Mouse (Mus musculus): ENCODE results near the gene Fbp1. TPM values are rescaled to one million over a fixed set of nuclear protein-coding genes. Genes with fewer than 3 reads are reported as not detected.

Gene Fbp1
- polyA plus RNA-seq, 1 experiment, result 0.43 TPM

DNA sequence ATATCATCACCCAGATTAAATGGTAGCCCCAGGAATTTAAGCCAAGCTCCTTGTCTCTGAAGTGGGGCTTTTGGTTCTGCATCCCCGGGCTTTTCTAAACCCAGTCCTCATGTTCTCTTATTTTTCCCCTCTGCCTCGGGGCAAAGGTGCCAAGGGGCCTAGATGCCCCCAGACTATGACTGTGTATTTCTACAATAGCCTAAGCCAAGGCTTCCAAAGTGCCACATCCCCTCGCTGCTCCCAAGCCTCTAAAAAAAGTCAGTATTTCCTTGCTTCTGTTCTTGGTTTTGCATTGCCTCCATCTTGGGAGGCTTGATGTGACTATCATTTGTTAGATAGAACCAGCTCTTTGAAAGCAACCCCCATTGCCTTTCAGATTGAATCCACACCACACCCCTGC lies 3.5 kb downstream of the Fbp1 start:
- no peaks in the 10 kb centered on the region for H3K36me3 ChIP-seq (ENCODE audit: control insufficient read depth, insufficient read depth, low read length)
- peaks cover 4% of the 10 kb centered on the region; the same call in 1 of the 2 replicates for H3K27me3 ChIP-seq (ENCODE audit: control insufficient read depth, insufficient read depth, low read length)
- H3K4me1 ChIP-seq (ENCODE audit: control insufficient read depth, insufficient read depth, insufficient read length), result peaks cover 5% of the 10 kb centered on the region; the same call in 1 of the 2 replicates
- DNase-seq (ENCODE audit: low read depth in 1 of 2, low spot score in 2 of 2), result no peak
- H3K4me3 ChIP-seq (ENCODE audit: extremely low read depth, insufficient read depth, insufficient read length), result no peak overlapping the region
- no peak overlapping the region for H3K27ac ChIP-seq (ENCODE audit: insufficient read depth, low read length)
- 81% methylated on average over 3 of the region's 3 CpGs for WGBS
- no peak for TF ChIP-seq POLR2A (IDR thresholded peaks at IDR 0.05; ENCODE audit: low read depth, low read length)

DNA sequence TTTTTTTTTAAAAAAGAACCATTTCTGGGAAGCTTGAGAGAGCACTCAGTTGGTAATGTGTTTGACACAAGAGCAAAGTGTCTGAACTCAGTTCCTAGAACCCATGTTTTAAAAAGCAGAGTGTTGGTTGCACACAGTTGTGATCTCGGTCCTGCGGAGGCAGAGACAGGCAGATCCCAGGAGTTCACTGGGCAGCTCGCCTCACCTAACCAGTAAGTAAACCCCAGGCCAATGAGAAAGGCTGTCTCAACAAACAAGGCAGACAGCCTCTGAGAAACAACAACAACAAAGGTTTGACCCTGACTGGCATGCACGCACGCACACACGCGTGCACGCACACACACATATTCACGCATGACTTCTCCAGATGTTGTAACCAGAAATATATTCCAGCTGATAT lies 4.2 kb downstream of the Fbp1 start:
- Histone ChIP-seq H3K4me1 (ENCODE audit: control insufficient read depth, insufficient read depth, insufficient read length) (peaks cover 8% of the 10 kb centered on the region; the same call in 1 of the 2 replicates), H3K36me3 (ENCODE audit: control insufficient read depth, insufficient read depth, low read length) (no peaks in the 10 kb centered on the region), H3K27ac (ENCODE audit: insufficient read depth, low read length) (no peak overlapping the region), H3K4me3 (ENCODE audit: extremely low read depth, insufficient read depth, insufficient read length) (no peak overlapping the region), H3K27me3 (ENCODE audit: control insufficient read depth, insufficient read depth, low read length) (peaks cover 4% of the 10 kb centered on the region; the same call in 1 of the 2 replicates)
- TF ChIP-seq CTCF (IDR thresholded peaks at IDR 0.05; ENCODE audit: extremely low read depth, insufficient read depth, insufficient read length, insufficient replicate concordance), result no peak
- no peak for TF ChIP-seq POLR2A (IDR thresholded peaks at IDR 0.05; ENCODE audit: low read depth, low read length)
- no peak for DNase-seq (ENCODE audit: low read depth in 1 of 2, low spot score in 2 of 2)
- 80% methylated on average over 9 of the region's 9 CpGs for WGBS

DNA sequence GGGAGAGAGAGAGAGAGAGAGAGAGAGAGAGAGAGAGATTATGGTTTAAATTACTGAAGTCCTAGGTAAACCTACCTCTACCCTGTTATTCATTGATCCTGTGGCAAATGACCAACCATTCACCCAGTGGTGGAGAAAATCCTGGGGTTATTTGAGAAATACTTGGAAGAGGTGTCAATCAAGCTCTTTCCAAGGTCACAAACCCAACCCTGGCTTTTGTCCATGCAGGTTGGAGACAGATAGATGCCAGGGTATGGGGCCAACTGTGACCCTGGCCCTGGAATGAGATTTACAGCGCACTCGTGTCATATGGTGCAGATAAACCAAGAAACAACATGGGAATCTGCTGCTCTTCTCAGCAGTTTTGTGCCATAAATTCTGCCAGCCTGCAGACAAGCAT lies 4.6 kb downstream of the Fbp1 start:
- Histone ChIP-seq H3K36me3 (ENCODE audit: control insufficient read depth, insufficient read depth, low read length) (no peaks in the 10 kb centered on the region), H3K4me3 (ENCODE audit: extremely low read depth, insufficient read depth, insufficient read length) (no peak overlapping the region), H3K4me1 (ENCODE audit: control insufficient read depth, insufficient read depth, insufficient read length) (peaks cover 8% of the 10 kb centered on the region; the same call in 1 of the 2 replicates), H3K27me3 (ENCODE audit: control insufficient read depth, insufficient read depth, low read length) (peaks cover 4% of the 10 kb centered on the region; the same call in 1 of the 2 replicates), H3K27ac (ENCODE audit: insufficient read depth, low read length) (no peak overlapping the region)
- 87% methylated on average over 2 of the region's 2 CpGs for WGBS
- no peak for DNase-seq (ENCODE audit: low read depth in 1 of 2, low spot score in 2 of 2)
- no peak for TF ChIP-seq POLR2A (IDR thresholded peaks at IDR 0.05; ENCODE audit: low read depth, low read length)
- no peak for TF ChIP-seq CTCF (IDR thresholded peaks at IDR 0.05; ENCODE audit: extremely low read depth, insufficient read depth, insufficient read length, insufficient replicate concordance)

DNA sequence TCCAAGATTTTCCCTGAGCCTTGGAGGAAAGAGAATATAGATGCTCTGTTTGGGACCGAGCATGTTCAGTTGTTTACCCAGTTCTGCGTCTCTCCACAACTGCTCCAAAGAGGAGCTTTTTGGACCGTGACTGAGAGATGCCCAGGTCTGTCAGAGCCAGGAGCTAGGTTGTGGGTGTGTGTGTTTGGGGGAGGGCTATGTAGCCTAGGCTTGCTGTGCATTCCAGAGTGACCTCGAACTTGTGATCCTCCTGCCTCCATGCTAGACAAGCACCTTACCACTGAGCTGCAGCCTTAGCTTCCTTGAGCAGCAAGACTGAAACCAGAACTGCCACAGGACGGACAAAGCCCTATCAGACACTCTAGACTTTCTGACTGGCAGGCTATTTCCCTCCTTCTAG lies 5.2 kb downstream of the Fbp1 start:
- no peak for TF ChIP-seq POLR2A (IDR thresholded peaks at IDR 0.05; ENCODE audit: low read depth, low read length)
- TF ChIP-seq CTCF (IDR thresholded peaks at IDR 0.05; ENCODE audit: extremely low read depth, insufficient read depth, insufficient read length, insufficient replicate concordance), result no peak
- Histone ChIP-seq H3K27ac (ENCODE audit: insufficient read depth, low read length) (no peak overlapping the region), H3K4me1 (ENCODE audit: control insufficient read depth, insufficient read depth, insufficient read length) (peaks cover 8% of the 10 kb centered on the region; the same call in 1 of the 2 replicates), H3K36me3 (ENCODE audit: control insufficient read depth, insufficient read depth, low read length) (no peaks in the 10 kb centered on the region), H3K27me3 (ENCODE audit: control insufficient read depth, insufficient read depth, low read length) (peaks cover 4% of the 10 kb centered on the region; the same call in 1 of the 2 replicates), H3K4me3 (ENCODE audit: extremely low read depth, insufficient read depth, insufficient read length) (no peak overlapping the region)
- WGBS, result 85% methylated on average over 5 of the region's 5 CpGs
- DNase-seq (ENCODE audit: low read depth in 1 of 2, low spot score in 2 of 2), result no peak

DNA sequence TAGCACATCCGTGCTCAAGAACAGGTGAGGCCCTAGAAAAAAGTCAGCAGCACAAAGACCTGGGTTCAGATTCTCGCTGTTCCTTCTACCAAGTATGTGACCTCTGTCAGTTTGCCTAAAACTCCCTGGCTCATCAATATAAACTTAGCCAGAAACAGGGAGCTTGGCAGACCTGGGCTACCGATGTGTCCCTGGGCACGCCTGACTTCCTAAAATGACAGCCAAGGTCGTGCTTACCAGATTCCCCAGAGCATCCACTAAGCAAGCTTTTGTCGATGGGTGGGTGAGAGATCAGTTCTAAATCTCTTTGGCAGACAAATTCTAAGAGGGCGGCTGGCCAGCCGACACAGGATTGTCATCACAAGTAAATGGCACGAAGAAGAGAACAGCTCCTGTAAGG lies 6.7 kb downstream of the Fbp1 start:
- DNase-seq (ENCODE audit: low read depth in 1 of 2, low spot score in 2 of 2), result no peak
- Histone ChIP-seq H3K27ac (ENCODE audit: insufficient read depth, low read length) (no peak overlapping the region), H3K27me3 (ENCODE audit: control insufficient read depth, insufficient read depth, low read length) (no peaks in the 10 kb centered on the region), H3K4me3 (ENCODE audit: extremely low read depth, insufficient read depth, insufficient read length) (no peak overlapping the region), H3K36me3 (ENCODE audit: control insufficient read depth, insufficient read depth, low read length) (no peaks in the 10 kb centered on the region), H3K4me1 (ENCODE audit: control insufficient read depth, insufficient read depth, insufficient read length) (peaks cover 5% of the 10 kb centered on the region; the same call in 1 of the 2 replicates)
- TF ChIP-seq CTCF (IDR thresholded peaks at IDR 0.05; ENCODE audit: extremely low read depth, insufficient read depth, insufficient read length, insufficient replicate concordance) (no peak), POLR2A (IDR thresholded peaks at IDR 0.05; ENCODE audit: low read depth, low read length) (no peak)
- 78% methylated on average over 9 of the region's 9 CpGs for WGBS

DNA sequence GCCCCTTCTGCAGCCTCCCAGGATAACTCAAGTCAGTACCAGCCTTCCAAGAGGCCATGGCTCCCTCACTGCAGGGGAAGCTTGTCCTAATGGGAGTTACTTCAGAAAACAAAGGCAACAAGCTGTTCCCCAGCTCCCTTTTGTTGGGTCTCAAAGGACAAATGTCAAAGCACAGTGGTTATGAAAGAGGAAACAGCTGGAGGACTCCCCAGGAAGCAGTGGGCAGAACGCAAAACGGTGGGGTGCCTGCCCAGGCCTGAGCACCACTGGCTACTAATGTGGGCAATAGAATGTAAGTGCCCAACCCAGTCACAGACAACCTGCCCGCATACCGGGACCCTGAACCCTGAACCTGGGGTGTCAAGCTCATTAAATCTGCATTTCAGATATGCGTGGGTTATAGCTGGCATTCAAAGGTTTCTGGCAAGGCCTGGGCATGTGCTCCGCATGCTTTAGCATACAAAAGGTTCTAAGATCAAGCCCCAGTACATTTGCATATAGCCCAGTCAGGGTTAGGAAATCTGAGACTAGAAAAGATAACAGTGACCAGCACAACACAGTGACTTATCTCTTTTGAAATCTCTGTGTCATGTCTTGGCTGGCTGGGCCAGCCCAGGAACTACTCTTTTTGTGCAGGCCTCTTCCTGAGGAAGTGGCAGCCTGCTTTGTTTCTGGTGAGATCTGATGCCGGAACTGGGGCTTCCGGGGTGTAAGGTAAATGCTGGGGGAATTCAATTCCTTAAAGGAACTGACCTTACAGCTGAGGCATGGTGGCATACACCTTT lies 8.1 kb downstream of the Fbp1 start:
- 7% methylated on average over 8 of the region's 8 CpGs for WGBS
- TF ChIP-seq CTCF (IDR thresholded peaks at IDR 0.05; ENCODE audit: extremely low read depth, insufficient read depth, insufficient read length, insufficient replicate concordance) (no peak), POLR2A (IDR thresholded peaks at IDR 0.05; ENCODE audit: low read depth, low read length) (no peak)
- Histone ChIP-seq H3K27me3 (ENCODE audit: control insufficient read depth, insufficient read depth, low read length) (no peaks in the 10 kb centered on the region), H3K36me3 (ENCODE audit: control insufficient read depth, insufficient read depth, low read length) (no peaks in the 10 kb centered on the region), H3K4me1 (ENCODE audit: control insufficient read depth, insufficient read depth, insufficient read length) (peaks cover 5% of the 10 kb centered on the region; the same call in 1 of the 2 replicates), H3K27ac (ENCODE audit: insufficient read depth, low read length) (0 out of 2 replicates have a peak overlapping the region, but pooled peaks have one; percentile 5), H3K4me3 (ENCODE audit: extremely low read depth, insufficient read depth, insufficient read length) (no peak overlapping the region)
- peak; percentile 30 to 39 for DNase-seq (ENCODE audit: low read depth in 1 of 2, low spot score in 2 of 2)

DNA sequence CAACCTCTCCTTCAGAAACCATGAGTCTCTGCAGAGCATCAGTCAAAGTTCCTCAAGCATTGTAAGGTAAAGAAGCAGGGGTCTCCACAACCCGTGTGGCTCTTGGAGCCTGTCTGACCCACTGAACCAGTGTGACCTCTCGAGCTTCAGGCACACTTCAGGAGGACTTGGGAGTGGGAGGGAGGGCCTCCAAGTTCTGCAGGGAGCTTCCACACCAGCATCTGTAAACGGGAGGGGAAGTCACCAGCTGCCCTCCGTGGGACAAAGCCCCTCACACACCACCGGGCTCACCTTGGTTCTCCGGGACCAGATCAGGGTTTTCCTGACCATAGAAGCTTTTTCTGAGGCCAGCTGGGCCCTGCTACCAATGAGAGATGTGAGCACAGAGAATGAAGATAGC lies 8.7 kb downstream of the Fbp1 start:
- Histone ChIP-seq H3K4me1 (ENCODE audit: control insufficient read depth, insufficient read depth, insufficient read length) (peaks cover 5% of the 10 kb centered on the region; the same call in 1 of the 2 replicates), H3K27me3 (ENCODE audit: control insufficient read depth, insufficient read depth, low read length) (no peaks in the 10 kb centered on the region), H3K27ac (ENCODE audit: insufficient read depth, low read length) (no peak overlapping the region), H3K36me3 (ENCODE audit: control insufficient read depth, insufficient read depth, low read length) (no peaks in the 10 kb centered on the region), H3K4me3 (ENCODE audit: extremely low read depth, insufficient read depth, insufficient read length) (no peak overlapping the region)
- TF ChIP-seq POLR2A (IDR thresholded peaks at IDR 0.05; ENCODE audit: low read depth, low read length), result no peak
- no peak for TF ChIP-seq CTCF (IDR thresholded peaks at IDR 0.05; ENCODE audit: extremely low read depth, insufficient read depth, insufficient read length, insufficient replicate concordance)
- no peak for DNase-seq (ENCODE audit: low read depth in 1 of 2, low spot score in 2 of 2)
- WGBS, result 18% methylated on average over 6 of the region's 6 CpGs
